Mouse (Mus musculus): ENCODE results near the gene Ube2v1. TPM values are rescaled to one million over a fixed set of nuclear protein-coding genes. Genes with fewer than 3 reads are reported as not detected.

Gene Ube2v1
- total RNA-seq, 2 experiments from 2014 or later, result 208 to 231 TPM

- no peak for DNase-seq
These were observed 38.2 kb downstream of the Ube2v1 start for GRCm38 (mm10) chr2:167593551-167594250.

DNA sequence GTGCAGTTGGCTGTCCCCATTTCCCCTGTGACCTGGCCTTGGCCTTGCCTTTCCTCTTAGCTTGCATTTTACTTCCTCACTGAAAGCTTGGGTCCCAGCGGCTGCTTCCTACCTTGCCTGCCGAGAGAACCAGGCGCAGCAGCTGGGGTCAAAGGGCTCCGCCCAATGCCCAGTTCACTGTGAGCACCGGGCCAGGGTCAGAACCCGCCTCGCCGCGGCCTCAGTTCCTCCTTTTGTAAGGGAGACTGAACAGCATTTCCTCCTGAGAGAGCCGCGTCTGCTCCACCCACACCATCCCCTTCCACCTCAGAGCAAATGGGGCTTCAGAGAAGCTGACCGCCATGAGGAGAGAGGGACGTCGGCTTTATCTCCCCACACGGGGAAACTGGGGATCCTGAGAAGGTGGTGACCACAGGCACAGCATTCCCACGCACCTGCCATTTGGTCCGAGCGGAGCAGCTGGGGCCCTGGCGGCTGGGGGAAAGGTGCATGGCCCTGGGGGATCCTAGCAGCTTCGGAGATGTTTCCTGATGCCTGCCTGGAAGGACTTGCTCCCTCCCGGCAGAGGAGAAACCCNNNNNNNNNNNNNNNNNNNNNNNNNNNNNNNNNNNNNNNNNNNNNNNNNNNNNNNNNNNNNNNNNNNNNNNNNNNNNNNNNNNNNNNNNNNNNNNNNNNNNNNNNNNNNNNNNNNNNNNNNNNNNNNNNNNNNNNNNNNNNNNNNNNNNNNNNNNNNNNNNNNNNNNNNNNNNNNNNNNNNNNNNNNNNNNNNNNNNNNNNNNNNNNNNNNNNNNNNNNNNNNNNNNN lies 42.9 kb downstream of the Ube2v1 start:
- no peak for DNase-seq

- DNase-seq, result no peak
These were observed 44.9 kb downstream of the Ube2v1 start for GRCm38 (mm10) chr2:167586976-167587375.

GRCm38 (mm10) chr2:167586041-167586440 lies 45.9 kb downstream of the Ube2v1 start:
- no peak for DNase-seq

GRCm38 (mm10) chr2:167585273-167585672 lies 46.6 kb downstream of the Ube2v1 start:
- no peak for DNase-seq

- DNase-seq, result no peak
These were observed 48.5 kb downstream of the Ube2v1 start for GRCm38 (mm10) chr2:167583161-167583952.

- DNase-seq, result no peak
These were observed 53.4 kb downstream of the Ube2v1 start for GRCm38 (mm10) chr2:167578521-167578920.

DNA sequence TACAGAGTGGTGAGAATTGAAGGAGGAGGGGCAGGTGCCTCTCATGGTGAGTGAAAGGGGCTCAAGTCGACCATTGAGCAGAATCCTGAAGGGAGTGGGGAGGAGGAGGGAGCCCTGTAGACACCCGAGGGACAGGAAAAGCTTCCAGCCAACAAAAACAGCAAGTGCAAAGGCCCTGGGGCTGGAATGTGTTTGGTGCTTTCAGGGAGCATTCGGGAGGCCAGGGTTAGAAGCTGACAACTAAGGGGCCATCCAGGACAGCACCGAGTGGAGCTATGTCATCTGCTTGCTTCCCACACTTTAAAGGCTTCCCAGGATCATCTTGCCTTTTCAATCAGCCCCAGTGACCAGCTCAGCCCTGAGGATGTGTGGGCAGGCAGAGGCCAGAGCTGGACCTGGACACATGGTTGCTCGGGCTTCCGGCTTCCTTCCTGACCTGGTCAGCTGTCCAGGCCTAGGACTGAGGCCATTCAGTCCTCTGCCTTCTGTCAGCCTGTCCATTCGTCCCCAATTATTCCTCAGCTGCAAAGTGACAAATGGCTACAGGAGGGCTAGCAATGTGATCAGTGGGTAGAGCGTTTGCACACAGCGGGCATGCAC lies 54.6 kb downstream of the Ube2v1 start:
- no peak for DNase-seq

GRCm38 (mm10) chr2:167576121-167576620 lies 55.7 kb downstream of the Ube2v1 start:
- DNase-seq, result no peak

- DNase-seq, result no peak
These were observed 56.3 kb downstream of the Ube2v1 start for GRCm38 (mm10) chr2:167575581-167575980.

DNA sequence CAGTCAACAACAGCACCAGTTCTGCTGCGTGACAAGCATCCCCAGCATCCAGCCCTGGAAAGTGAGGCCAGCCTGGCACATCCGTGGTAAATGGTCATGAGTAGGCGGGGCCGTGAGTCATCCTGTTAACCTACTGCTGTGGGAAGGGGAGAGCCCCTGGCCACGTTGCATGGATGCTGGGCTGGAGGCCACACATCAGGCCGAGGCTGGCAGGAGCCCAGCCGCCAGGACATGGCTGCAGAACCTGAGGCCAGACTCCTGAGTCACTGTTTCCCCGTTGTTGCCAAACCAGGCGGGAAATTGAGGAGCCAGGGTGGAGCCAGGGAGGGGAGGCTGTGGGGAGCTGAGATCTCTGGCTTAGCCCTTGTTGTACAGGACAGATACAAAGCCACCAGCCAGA lies 57.1 kb downstream of the Ube2v1 start:
- no peak for DNase-seq

DNA sequence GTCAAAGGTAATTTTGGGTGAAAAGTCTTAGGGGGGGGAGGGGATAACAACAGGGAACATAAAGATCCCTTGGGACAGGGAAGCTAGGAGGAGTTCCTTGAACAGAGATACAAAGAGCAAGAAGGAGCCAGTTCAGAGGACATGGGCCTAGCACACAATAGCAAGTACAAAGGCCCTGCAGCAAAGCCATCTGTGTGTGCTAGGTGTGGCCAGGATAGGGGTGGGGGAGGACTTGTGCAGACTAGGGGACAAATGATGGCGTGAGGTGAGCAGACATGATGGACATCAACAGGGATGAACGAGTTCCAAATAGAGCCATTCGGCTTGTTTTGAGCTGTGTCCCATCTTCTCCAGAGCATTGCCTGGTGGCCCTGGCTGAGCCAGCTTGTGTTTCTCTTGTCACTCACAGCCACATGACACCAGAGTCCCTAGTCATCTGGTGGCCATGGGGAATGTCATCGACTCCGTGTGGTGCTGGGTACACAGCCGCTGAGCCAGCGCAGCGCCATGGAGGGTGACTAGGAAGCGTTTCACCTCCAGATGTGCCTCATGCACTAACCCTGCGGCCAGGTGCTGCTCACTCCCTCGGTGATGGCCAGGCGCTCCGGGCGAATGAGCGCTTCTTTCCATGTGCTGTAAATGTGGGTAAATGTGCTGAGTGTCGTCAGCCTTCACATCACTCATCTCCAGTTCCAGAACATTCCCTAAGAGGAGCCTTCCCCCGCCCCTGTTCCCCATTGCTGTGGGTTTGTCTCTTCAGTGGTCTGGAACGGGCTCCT lies 60.3 kb downstream of the Ube2v1 start:
- no peak for DNase-seq

DNA sequence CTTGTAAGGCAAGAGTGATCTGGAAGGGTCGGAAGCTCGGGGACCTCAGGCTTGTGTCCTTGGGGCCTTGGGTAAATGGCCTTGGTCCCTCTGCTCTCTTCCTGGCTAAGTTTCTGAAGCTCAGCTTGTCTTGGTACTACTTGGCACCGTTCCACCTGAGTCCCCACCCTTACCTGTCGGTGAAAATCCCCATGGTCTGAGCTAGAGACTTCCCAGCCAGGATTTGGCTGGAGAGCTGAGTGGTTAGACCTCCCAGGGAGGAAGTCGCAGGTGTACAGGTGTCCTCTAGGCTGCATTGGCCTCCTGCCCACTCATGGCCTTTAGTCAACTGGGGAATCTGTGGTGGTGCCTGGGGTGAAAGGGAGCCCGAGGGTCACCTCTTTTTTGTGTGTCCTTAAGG lies 61.1 kb downstream of the Ube2v1 start:
- no peak for DNase-seq

DNA sequence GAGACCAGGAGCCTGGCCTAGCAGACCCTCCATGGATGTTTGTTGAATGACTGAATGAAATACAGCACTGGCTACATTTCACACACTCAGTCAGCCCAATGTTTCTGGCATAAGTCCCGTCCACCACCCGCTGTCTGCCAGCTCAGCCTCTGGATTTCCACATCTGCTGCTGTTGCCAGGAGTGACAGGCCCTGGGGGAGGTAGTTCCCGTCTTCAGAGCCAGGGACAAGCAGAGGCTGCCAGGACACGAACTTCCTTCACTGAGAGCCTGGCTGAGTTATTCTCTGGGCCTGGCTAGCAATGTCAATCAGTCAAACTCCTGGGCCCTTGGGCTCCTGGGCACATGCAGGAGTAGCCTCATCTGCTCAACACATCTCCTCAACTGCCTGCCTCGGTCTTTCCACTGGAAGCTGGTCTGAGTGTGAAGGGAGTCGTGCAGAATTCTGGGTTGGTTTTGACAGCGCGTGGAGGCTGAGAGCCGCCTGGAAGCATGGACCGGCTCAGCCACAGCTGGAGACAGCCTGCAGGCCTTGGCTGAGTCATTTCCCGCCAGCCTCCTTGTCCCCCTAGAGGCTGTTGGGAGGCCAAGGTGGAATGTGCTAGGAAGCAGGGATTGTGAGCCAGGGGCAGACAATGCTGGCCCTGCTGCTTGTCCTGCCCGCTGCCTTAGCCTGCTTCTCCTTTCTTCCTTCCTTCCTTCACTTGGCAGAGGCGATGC lies 61.8 kb downstream of the Ube2v1 start:
- no peak for DNase-seq

- no peak for DNase-seq
These were observed 63.8 kb downstream of the Ube2v1 start for GRCm38 (mm10) chr2:167568112-167568511.

DNA sequence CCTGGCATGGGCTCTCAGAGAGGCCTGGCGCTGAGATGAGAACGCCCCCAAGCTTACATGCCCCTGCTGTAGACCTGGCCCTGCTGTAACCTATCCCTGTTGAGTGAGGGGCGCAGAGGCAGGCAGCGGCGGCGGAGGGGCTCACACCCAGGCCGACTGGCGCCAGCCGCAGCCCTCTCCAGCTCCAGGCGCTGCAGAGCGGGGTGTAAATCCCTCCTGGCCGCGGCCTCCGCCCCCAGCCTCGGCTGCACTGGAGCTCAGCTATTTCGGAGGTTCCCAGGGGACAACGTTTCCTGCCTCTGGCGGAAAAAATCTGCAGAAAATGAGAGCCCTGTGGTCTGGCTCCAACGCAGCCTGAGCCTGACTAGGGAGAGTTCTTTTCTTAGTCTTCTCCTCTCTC lies 66.2 kb downstream of the Ube2v1 start:
- no peak for DNase-seq

DNA sequence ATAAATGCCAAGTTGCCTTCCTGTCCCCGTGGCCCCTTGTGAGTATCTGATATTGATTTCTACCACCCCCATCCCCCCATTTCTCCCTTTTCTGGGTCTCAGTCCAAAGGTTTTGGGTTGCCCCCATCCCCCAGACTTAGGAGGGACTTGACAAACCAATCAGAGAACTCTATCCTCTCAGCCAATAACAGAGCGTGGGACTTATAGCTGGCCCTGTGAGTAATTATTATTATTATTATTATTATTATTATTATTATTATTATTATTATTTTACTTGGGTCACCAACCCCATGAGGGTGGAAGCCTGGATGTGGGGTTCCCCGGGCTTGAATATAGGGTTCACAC lies 66.6 kb downstream of the Ube2v1 start:
- DNase-seq, result no peak

DNA sequence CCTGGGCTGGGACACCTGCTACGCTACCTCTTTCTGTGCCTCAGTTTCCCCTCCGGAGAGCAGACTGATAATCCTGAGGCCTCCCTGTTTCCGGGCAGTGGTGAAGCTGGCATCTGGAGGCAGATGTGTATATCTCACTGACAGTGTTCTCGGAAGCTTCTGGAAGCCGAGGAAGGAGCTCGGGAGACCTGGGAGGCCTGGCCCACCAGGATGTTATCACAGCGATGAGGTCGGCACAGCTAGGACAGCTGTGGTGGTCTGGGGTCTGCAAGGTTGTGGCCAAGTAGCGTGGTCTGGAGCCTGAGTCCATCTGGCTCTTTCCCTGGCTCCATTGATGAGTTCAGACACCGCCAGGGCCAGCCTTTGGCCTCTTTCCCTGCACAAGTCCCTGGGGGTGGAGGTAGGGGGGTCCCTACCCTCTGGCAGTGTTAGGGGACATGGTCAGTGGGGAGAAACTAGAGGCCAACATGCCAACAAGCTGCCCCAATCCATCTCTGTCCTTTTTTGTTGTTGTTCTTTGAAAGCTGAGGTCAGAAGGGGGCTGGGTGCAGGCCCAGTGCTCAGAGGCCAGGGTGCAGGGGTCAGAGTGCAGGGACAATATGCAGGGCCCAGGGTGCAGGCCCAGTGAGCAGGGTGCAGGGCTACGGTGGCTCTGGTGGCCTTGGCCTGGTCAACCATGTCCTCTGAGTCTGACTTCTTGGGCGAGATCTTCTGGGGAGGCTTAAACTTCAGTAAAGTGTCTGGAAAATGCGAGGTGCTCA lies 67.2 kb downstream of the Ube2v1 start:
- no peak for DNase-seq

DNA sequence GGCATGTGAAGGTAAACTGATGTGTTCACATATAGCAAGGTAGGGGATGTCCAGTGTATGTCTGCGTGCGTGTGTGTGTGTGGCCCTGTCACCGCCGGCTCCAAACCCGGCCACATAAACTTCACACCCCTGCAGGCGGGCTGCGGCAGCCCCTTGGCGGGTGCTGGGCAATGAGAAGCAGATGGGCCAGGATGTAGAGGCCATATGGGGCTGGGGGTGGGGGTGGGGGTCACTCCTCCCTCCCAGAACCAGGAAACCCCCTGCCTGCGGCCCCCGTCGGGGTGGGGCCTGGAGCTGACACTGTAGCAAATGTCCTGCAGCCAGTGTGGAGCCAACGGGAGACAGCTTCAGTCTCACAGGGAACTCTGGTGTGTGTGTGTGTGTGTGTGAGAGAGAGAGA lies 68.2 kb downstream of the Ube2v1 start:
- DNase-seq, result no peak

DNA sequence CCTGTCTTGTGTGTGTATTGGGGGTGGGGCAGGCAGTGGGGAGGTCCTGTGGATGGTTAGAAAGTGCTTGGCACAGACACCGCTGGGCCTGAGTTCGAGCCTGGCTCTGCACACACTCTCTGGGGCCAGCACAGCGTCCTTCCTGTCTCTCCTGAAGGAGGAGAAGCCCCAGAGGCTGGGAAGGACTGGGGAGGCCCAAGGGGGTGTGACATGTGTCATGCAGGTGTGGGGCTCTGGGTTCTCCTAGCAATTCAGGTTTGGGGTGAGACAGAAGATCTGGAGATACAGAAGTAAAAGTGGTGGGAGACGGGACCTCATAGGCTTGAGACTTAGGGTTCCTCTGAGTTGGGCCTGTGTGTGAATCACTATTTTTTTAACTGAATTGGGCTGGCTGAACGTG lies 68.9 kb downstream of the Ube2v1 start:
- DNase-seq, result no peak

All from layer of hippocampus, postnatal 36 days (tissue).